Mouse (Mus musculus) midbrain, embryonic 10.5 days (tissue): ENCODE data around the gene Apobec1. TPM values are rescaled to one million over a fixed set of nuclear protein-coding genes. Genes with fewer than 3 reads are reported as not detected.

ENCODE experiments used
- DNase-seq: peaks from one replicate; pipeline ENCODE4 v3.0.0-alpha.2; 2017; ENCODE audit warnings: low spot score
- H3K27ac ChIP-seq: fragments of 300-500 bp; sonication (generic); replicated peaks from 2 replicates; pipeline ENCODE4 v1.5.1; 2016; ENCODE audit warnings: mild to moderate bottlenecking
- H3K27me3 ChIP-seq: fragments of 300-500 bp; sonication (generic); 2 replicates; pipeline ENCODE4 v1.6.1; 2016; ENCODE audit warnings: low read depth, mild to moderate bottlenecking; ENCODE audit not compliant: poor library complexity, severe bottlenecking
- H3K36me3 ChIP-seq: fragments of 300-500 bp; sonication (generic); 2 replicates; pipeline ENCODE4 v1.6.1; 2016; ENCODE audit warnings: mild to moderate bottlenecking, moderate library complexity
- H3K4me1 ChIP-seq: fragments of 300-500 bp; sonication (generic); 2 replicates; pipeline ENCODE4 v1.6.1; 2016
- H3K4me3 ChIP-seq: fragments of 300-500 bp; sonication (generic); 2 replicates; pipeline ENCODE4 v1.5.1; 2016; ENCODE audit warnings: mild to moderate bottlenecking, moderate library complexity
- H3K9me3 ChIP-seq: fragments of 300-500 bp; sonication (generic); replicated peaks from 2 replicates; pipeline ENCODE4 v1.6.1; 2016; ENCODE audit warnings: mild to moderate bottlenecking
- WGBS: fragments of 180-500 bp; shearing (Covaris S2); methylation state at CpG from one replicate; pipeline ENCODE4 v1.1.7; 2016; 5-methylcytosine and 5-hydroxymethylcytosine counted together
- polyA plus RNA-seq: library from polyadenylated mRNA; unstranded; fragments of >200 nt; fragmentation: Nextera tagmentation; extraction: Ambion mirVana; gene quantifications from 2 replicates; pipeline ENCODE4 v1.2.1, GENCODE M21; 2016

Apobec1 gene
- polyA plus RNA-seq, 1 experiment from 2014 or later: 1.6 TPM

DNA sequence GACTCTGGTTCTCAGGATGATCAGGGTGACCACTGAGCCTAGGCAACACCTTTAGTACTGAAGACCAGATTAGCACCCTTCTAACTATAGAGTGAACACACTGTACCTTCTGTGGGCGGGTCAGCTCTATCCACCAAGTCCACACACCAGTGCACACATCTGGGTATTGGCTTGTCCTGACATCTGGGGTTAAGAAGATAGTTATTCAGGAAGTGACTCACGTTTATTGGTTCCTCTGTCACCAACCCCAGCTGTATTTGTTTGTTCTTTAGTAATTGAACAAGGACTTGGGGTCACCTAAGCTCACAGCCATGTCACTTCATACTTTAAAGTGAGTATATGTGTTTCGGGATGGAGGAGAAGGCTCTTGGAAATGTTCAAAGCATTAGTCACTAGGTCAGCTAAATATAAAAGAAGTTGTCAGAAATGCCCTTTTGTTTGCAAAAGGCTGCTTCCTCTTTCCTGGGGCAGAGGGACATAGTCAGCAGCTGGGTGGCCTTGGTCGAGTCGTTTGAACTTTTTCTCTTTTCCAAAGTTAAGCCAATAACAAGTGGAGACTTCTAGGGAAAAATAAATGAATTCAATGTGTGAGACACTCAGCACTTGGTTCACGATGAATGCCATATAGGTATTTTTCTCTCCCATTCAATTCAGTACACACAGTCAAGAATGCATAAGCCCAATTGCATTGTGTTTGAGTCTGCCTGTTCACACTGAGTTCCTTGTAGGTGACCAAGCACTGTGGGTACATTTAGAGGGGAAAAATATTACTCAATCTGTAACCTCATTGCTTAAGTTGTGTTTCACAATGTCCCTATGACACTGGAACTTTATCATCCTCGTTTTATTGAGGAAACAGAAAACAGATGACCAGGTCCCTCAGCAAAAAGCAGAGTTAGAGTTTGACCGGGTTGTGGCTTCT is 31.3 kb downstream of the Apobec1 start:
- no peaks in the 10 kb centered on the region for H3K36me3 ChIP-seq
- DNase-seq: no peak
- H3K4me3 ChIP-seq: no peak overlapping the region
- H3K9me3 ChIP-seq: no peaks in the 10 kb centered on the region
- H3K27ac ChIP-seq: no peak overlapping the region
- no peaks in the 10 kb centered on the region for H3K27me3 ChIP-seq
- 0 out of 2 replicates have a peak, but pooled peaks cover 6% of the 10 kb centered on the region for H3K4me1 ChIP-seq
- 69% methylated on average over 8 of the region's 8 CpGs for WGBS

DNA sequence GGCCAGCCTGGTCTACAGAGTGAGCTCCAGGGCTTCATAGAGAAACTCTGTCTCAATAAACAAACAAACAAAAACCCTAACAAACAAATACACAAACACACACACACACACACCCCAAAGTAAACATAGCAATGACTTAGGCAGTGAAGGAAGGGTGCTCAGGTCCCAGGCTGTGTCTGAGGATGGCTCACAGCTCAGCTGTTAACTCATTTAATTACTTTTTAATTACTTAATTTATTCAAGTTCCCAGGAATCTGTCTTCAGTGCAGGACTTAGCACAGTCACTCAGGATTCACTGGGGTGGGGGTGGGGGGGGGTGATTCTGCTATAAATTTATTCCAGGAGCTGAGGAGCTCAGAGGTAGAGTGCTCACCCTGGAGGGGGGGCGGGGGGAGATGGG is 32.5 kb downstream of the Apobec1 start:
- Histone ChIP-seq H3K9me3 (no peaks in the 10 kb centered on the region), H3K4me3 (no peak overlapping the region), H3K27me3 (no peaks in the 10 kb centered on the region), H3K4me1 (0 out of 2 replicates have a peak, but pooled peaks cover 6% of the 10 kb centered on the region), H3K27ac (no peak overlapping the region), H3K36me3 (no peaks in the 10 kb centered on the region)
- no peak for DNase-seq
- 64% methylated on average over 1 of the region's 1 CpGs for WGBS

GRCm38 (mm10) chr6:122569113-122569512 is 33.1 kb downstream of the Apobec1 start:
- WGBS: 69% methylated on average over 5 of the region's 5 CpGs
- H3K4me1 ChIP-seq: 0 out of 2 replicates have a peak, but pooled peaks cover 6% of the 10 kb centered on the region
- no peak for DNase-seq

DNA sequence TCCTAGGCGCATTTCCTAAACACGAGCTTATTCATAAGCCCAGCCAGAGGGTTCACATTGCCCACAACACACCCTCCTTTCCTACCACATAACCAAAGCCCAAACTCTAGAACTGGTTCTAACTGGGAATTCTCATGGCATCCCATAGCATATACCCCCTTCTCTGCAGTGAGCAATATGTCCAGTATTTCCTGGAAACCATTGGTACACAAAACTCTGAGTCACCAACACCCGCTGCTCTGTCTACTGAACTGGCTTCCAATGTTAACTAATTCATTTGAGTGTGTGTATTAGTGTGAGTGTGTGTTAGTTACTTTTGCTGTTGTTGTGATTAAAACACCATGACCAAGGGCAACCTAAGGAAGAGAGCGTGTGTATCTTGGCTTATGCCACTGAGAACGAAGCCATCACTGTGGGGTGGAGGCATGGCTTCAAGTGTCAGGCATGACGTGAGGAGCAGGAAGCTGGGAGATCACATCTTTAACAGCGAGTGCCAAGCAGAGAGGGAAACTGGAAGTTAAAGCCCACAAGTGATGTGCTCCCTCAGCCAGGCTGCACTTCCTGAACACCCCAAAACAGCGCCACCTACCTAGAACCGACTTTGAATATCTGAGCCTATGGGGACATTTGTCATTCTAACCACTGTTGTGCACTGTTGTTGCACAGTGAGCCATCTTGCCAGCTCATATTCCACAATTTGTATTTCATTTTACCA is 37.0 kb downstream of the Apobec1 start:
- 93% methylated on average over 9 of the region's 9 CpGs for WGBS
- no peak for DNase-seq
- Histone ChIP-seq H3K4me1 (peaks cover 14% of the 10 kb centered on the region), H3K36me3 (no peaks in the 10 kb centered on the region), H3K4me3 (no peak overlapping the region), H3K27me3 (peaks cover 12% of the 10 kb centered on the region; the same call in 1 of the 2 replicates), H3K27ac (no peak overlapping the region), H3K9me3 (no peaks in the 10 kb centered on the region)

More at GRCm38 (mm10) chr6:122569113-122569512, 33.1 kb downstream of the Apobec1 start:
- Histone ChIP-seq H3K9me3 (no peaks in the 10 kb centered on the region), H3K4me3 (no peak overlapping the region), H3K27me3 (no peaks in the 10 kb centered on the region), H3K36me3 (no peaks in the 10 kb centered on the region), H3K27ac (no peak overlapping the region)

DNA sequence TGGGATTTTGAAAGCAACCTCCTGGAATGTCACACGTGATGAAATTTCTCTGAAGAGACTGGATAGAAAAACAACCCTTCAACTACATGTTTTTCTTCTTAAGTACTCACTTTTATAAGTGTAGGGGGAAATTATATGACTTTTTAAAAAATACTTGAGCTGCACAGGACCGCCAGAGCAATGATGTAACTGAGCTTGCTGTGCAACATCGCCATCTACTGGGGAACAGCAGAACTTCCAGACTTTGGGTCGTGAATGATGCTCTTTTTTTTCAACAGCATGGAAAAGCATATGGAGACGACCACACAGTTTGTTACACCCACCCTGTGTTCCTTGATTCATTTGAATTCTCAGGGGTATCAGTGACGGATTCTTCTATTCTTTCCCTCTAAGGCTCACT is 39.8 kb downstream of the Apobec1 start:
- DNase-seq: peak; percentile 54
- H3K4me3 ChIP-seq: no peak overlapping the region
- H3K36me3 ChIP-seq: no peaks in the 10 kb centered on the region
- H3K27me3 ChIP-seq: peaks cover 12% of the 10 kb centered on the region; the same call in 1 of the 2 replicates
- H3K4me1 ChIP-seq: peaks cover 16% of the 10 kb centered on the region
- 3% methylated on average over 6 of the region's 6 CpGs for WGBS
- H3K9me3 ChIP-seq: no peaks in the 10 kb centered on the region
- no peak overlapping the region for H3K27ac ChIP-seq

- 87% methylated on average over 20 of the region's 20 CpGs for WGBS
- peaks cover 19% of the 10 kb centered on the region for H3K4me1 ChIP-seq
- H3K27me3 ChIP-seq: peaks cover 16% of the 10 kb centered on the region; the same call in 1 of the 2 replicates
- no peaks in the 10 kb centered on the region for H3K36me3 ChIP-seq
- no peaks in the 10 kb centered on the region for H3K9me3 ChIP-seq
- H3K4me3 ChIP-seq: no peak overlapping the region
- H3K27ac ChIP-seq: no peak overlapping the region
- no peak for DNase-seq
Measured at GRCm38 (mm10) chr6:122561005-122561404, 41.2 kb downstream of the Apobec1 start.

- H3K4me1 ChIP-seq: peaks cover 19% of the 10 kb centered on the region
- H3K4me3 ChIP-seq: peak overlapping the region; percentile 32
- H3K27ac ChIP-seq: no peak overlapping the region
- peak; percentile 76 for DNase-seq
- no peaks in the 10 kb centered on the region for H3K36me3 ChIP-seq
- 22% methylated on average over 17 of the region's 17 CpGs for WGBS
- H3K9me3 ChIP-seq: no peaks in the 10 kb centered on the region
- peaks cover 19% of the 10 kb centered on the region; the same call in 1 of the 2 replicates for H3K27me3 ChIP-seq
Measured at GRCm38 (mm10) chr6:122560427-122560826, 41.8 kb downstream of the Apobec1 start.

DNA sequence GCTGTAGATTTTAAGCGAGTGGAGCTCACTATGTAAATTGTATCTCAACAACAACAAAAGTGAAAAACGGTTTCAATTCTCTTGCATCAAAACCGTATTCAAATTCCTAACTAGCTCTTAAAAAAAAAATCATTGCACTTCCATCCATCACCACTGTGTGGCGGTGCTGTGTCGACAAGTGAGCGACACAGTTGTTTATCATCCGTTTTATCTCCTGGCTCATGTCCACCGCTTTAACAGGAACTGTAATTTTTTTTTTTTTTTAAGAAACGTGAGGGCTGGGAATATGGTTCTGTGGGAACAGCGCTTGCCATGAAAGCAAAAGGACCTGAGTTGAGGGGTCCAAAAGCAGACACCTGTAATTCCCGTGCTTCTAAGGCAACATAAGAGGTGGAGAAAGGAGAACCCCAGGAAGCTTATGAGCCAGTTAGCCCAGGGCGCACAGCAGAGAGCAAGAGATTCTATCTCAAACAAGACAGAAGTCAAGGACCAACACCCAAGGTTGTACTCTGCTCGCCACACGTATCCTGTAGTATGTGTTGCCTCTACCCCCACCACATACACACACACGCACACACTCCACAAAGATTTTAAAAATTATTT is 45.2 kb downstream of the Apobec1 start:
- no peak overlapping the region for H3K27ac ChIP-seq
- peaks cover 14% of the 10 kb centered on the region; the same call in 1 of the 2 replicates for H3K27me3 ChIP-seq
- peaks cover 16% of the 10 kb centered on the region for H3K4me1 ChIP-seq
- H3K36me3 ChIP-seq: no peaks in the 10 kb centered on the region
- WGBS: 26% methylated on average over 15 of the region's 15 CpGs
- peak overlapping the region; percentile 18; the same call in 1 of the 2 replicates for H3K4me3 ChIP-seq
- H3K9me3 ChIP-seq: no peaks in the 10 kb centered on the region
- DNase-seq: peak; percentile 44

DNA sequence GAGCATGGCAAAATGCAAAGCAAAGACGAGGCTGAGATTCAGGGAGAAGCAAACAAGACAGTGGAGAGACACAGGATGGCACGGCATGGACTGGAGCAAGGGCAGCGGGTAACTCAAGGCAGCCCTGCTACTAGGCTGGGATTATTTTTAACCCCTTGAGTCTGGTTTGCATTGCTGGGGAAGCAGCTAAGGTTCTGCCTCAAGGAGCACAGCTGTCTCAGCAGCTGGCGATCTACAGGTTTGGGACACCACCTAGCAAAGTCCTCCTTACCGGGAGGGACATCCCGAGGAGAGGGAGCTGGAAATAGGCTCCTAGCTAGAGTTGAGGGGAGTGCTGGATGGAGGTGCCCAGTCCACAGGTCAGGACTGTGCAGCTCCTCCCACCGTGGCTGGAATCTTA is 47.0 kb downstream of the Apobec1 start:
- no peak overlapping the region for H3K4me3 ChIP-seq
- no peak overlapping the region for H3K27ac ChIP-seq
- WGBS: 52% methylated on average over 7 of the region's 7 CpGs
- H3K9me3 ChIP-seq: no peaks in the 10 kb centered on the region
- no peak for DNase-seq
- peaks cover 12% of the 10 kb centered on the region for H3K4me1 ChIP-seq
- H3K36me3 ChIP-seq: no peaks in the 10 kb centered on the region
- peaks cover 6% of the 10 kb centered on the region; the same call in 1 of the 2 replicates for H3K27me3 ChIP-seq

DNA sequence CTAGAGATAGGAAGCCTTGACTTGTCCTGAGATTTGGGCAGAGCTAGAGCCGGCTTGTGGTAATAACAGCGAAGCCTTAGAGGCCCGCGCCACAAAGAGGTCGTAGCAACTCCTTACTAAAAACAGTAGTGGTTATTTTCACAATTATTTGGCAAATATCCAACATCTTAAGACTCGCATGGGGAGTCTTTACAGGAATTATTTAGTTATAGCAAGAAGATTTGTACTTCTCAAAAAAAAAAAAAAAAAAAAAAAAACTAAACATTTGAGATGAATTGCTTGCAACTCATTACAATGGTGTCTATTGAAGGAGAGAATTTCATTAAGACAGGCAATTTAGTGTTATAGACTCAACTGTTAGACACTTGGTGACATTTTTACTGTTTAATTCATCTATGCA is 48.1 kb downstream of the Apobec1 start:
- DNase-seq: no peak

DNA sequence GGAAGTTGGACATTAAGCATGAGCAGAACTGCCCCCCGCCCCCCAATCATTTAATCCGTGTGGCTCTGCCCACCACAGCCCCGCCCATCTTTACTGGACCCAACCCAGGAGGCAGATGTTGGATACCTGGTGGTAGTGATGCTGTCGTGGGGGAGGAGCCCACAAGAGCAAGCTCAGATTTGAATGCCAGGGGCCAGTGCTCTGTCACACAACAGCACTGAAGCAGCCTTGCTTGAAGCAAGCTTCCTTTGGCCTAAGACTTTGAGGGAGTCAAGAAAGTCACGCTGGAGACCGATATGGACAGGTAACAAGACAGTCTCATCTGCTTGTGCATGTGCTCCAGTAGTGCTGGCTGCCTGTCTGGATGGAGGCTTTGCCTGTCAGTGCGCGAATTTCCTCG is 48.6 kb downstream of the Apobec1 start, which contains the start of gene Aicda:
Aicda (plus strand) TSS at position 196 of the 400 bp plus-strand sequence.
- Histone ChIP-seq H3K27ac (no peak within 1 kb of the TSS), H3K27me3 (peaks cover 6% of the 10 kb centered on the region; the same call in 1 of the 2 replicates), H3K36me3 (no peaks in the 10 kb centered on the region), H3K9me3 (no peaks in the 10 kb centered on the region), H3K4me1 (peaks cover 3% of the 10 kb centered on the region; the same call in 1 of the 2 replicates), H3K4me3 (no peak within 1 kb of the TSS)
- WGBS: 55% methylated on average over 9 of the region's 9 CpGs
- no peak for DNase-seq

More for the DNA sequence above, 48.1 kb downstream of the Apobec1 start:
- WGBS: 86% methylated on average over 6 of the region's 6 CpGs
- peaks cover 6% of the 10 kb centered on the region; the same call in 1 of the 2 replicates for H3K27me3 ChIP-seq
- H3K27ac ChIP-seq: no peak overlapping the region
- H3K4me1 ChIP-seq: peaks cover 3% of the 10 kb centered on the region; the same call in 1 of the 2 replicates
- H3K36me3 ChIP-seq: no peaks in the 10 kb centered on the region
- H3K4me3 ChIP-seq: no peak overlapping the region
- H3K9me3 ChIP-seq: no peaks in the 10 kb centered on the region

- Histone ChIP-seq H3K27ac (no peak overlapping the region), H3K36me3 (no peaks in the 10 kb centered on the region), H3K4me3 (no peak overlapping the region), H3K27me3 (no peaks in the 10 kb centered on the region), H3K4me1 (no peaks in the 10 kb centered on the region), H3K9me3 (no peaks in the 10 kb centered on the region)
- no peak for DNase-seq
- WGBS: 86% methylated on average over 10 of the region's 10 CpGs
Measured at GRCm38 (mm10) chr6:122545948-122546347, 56.3 kb downstream of the Apobec1 start.
